Mouse (Mus musculus): ENCODE results near the gene Gng3. TPM values are rescaled to one million over a fixed set of nuclear protein-coding genes. Genes with fewer than 3 reads are reported as not detected.

Gene Gng3
- polyA plus RNA-seq, 1 experiment, result 2.0 TPM

- Histone ChIP-seq H3K4me1 (ENCODE audit: control insufficient read depth, insufficient read depth, low read length) (no peaks in the 10 kb centered on the region), H3K27ac (ENCODE audit: control insufficient read depth, insufficient read depth, low read depth, low read length) (no peak overlapping the region), H3K36me3 (ENCODE audit: control insufficient read depth, insufficient read depth, low read length) (peaks cover 8% of the 10 kb centered on the region), H3K27me3 (ENCODE audit: control insufficient read depth, insufficient read depth, low read length) (no peaks in the 10 kb centered on the region), H3K4me3 (ENCODE audit: control insufficient read depth, low read depth, low read length) (no peak overlapping the region)
- TF ChIP-seq CTCF (IDR thresholded peaks at IDR 0.05; ENCODE audit: control insufficient read depth, insufficient read depth, insufficient replicate concordance, low read depth, low read length) (no peak), POLR2A (IDR thresholded peaks at IDR 0.05; ENCODE audit: control insufficient read depth, low read depth, low read length) (no peak)
Measured at GRCm38 (mm10) chr19:8831262-8831661, 7.7 kb downstream of the Gng3 start.

DNA sequence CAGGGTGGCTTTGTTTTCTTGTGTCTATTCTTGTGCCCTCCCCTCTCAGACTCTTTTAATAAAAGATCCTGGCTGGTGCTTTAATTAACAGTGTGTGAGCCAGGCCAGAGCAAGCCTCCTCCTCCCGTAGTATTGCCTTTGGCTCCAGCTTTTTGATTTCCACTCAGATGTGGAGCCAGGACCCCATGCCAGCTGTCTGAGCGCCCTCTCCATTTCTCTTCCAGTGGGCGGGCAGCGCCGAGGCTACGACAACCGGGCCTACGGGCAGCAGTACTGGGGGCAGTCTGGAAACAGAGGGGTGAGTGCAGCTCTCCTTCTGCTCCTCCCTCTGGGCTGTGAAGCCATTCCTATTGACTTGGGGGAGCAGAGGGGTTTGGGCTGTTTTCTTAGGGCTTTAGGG, 8.3 kb downstream of the Gng3 start:
- no peak for TF ChIP-seq POLR2A (IDR thresholded peaks at IDR 0.05; ENCODE audit: control insufficient read depth, low read depth, low read length)
- TF ChIP-seq CTCF (IDR thresholded peaks at IDR 0.05; ENCODE audit: control insufficient read depth, insufficient read depth, insufficient replicate concordance, low read depth, low read length), result no peak
- Histone ChIP-seq H3K36me3 (ENCODE audit: control insufficient read depth, insufficient read depth, low read length) (peaks cover 8% of the 10 kb centered on the region), H3K4me1 (ENCODE audit: control insufficient read depth, insufficient read depth, low read length) (no peaks in the 10 kb centered on the region), H3K4me3 (ENCODE audit: control insufficient read depth, low read depth, low read length) (no peak overlapping the region), H3K27me3 (ENCODE audit: control insufficient read depth, insufficient read depth, low read length) (no peaks in the 10 kb centered on the region), H3K27ac (ENCODE audit: control insufficient read depth, insufficient read depth, low read depth, low read length) (no peak overlapping the region)

DNA sequence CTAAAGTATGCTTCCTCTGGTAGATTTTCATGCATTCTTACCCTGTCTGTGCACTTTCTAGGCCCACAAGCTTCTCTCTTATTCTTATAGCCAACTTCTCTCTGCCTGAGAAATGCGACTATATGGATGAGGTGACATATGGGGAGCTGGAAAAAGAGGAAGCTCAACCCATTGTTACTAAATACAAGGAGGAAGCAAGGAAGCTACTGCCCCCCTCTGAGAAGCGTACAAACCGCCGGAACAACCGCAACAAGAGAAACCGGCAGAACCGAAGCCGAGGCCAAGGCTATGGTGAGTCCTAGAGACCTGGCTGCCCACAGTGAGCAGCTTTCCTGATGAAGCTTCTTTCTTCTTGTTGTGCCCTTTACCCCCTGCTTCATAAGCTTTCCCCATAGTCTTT, 9.3 kb downstream of the Gng3 start, which contains the start of gene AC129217.1:
Gene AC129217.1, plus strand, starts transcription at position 114 of the 400 bp plus-strand sequence.
- Histone ChIP-seq H3K4me3 (ENCODE audit: control insufficient read depth, low read depth, low read length) (no peak within 1 kb of the TSS), H3K36me3 (ENCODE audit: control insufficient read depth, insufficient read depth, low read length) (peaks cover 11% of the 10 kb centered on the region), H3K4me1 (ENCODE audit: control insufficient read depth, insufficient read depth, low read length) (no peaks in the 10 kb centered on the region), H3K27ac (ENCODE audit: control insufficient read depth, insufficient read depth, low read depth, low read length) (no peak within 1 kb of the TSS; the same call in 1 of the 2 replicates), H3K27me3 (ENCODE audit: control insufficient read depth, insufficient read depth, low read length) (no peaks in the 10 kb centered on the region)
- TF ChIP-seq POLR2A (IDR thresholded peaks at IDR 0.05; ENCODE audit: control insufficient read depth, low read depth, low read length), result no peak
- TF ChIP-seq CTCF (IDR thresholded peaks at IDR 0.05; ENCODE audit: control insufficient read depth, insufficient read depth, insufficient replicate concordance, low read depth, low read length), result no peak

GRCm38 (mm10) chr19:8822696-8823095, 16.3 kb downstream of the Gng3 start:
- TF ChIP-seq POLR2A (IDR thresholded peaks at IDR 0.05; ENCODE audit: control insufficient read depth, low read depth, low read length) (no peak), CTCF (IDR thresholded peaks at IDR 0.05; ENCODE audit: control insufficient read depth, insufficient read depth, insufficient replicate concordance, low read depth, low read length) (no peak)
- H3K4me1 ChIP-seq (ENCODE audit: control insufficient read depth, insufficient read depth, low read length), result peaks cover 7% of the 10 kb centered on the region
- H3K4me3 ChIP-seq (ENCODE audit: control insufficient read depth, low read depth, low read length), result peak overlapping the region; percentile 20; the same call in 1 of the 2 replicates
- no peak overlapping the region for H3K27ac ChIP-seq (ENCODE audit: control insufficient read depth, insufficient read depth, low read depth, low read length)
- H3K36me3 ChIP-seq (ENCODE audit: control insufficient read depth, insufficient read depth, low read length), result peaks cover 8% of the 10 kb centered on the region
- H3K27me3 ChIP-seq (ENCODE audit: control insufficient read depth, insufficient read depth, low read length), result no peaks in the 10 kb centered on the region

GRCm38 (mm10) chr19:8821146-8821545, 17.8 kb downstream of the Gng3 start:
- TF ChIP-seq POLR2A (IDR thresholded peaks at IDR 0.05; ENCODE audit: control insufficient read depth, low read depth, low read length) (no peak), CTCF (IDR thresholded peaks at IDR 0.05; ENCODE audit: control insufficient read depth, insufficient read depth, insufficient replicate concordance, low read depth, low read length) (no peak)
- Histone ChIP-seq H3K36me3 (ENCODE audit: control insufficient read depth, insufficient read depth, low read length) (peaks cover 9% of the 10 kb centered on the region), H3K27me3 (ENCODE audit: control insufficient read depth, insufficient read depth, low read length) (no peaks in the 10 kb centered on the region), H3K4me3 (ENCODE audit: control insufficient read depth, low read depth, low read length) (peak overlapping the region; percentile 90), H3K4me1 (ENCODE audit: control insufficient read depth, insufficient read depth, low read length) (peaks cover 7% of the 10 kb centered on the region), H3K27ac (ENCODE audit: control insufficient read depth, insufficient read depth, low read depth, low read length) (peak overlapping the region; percentile 96)

GRCm38 (mm10) chr19:8820424-8820956, 18.5 kb downstream of the Gng3 start:
- no peaks in the 10 kb centered on the region for H3K27me3 ChIP-seq (ENCODE audit: control insufficient read depth, insufficient read depth, low read length)
- H3K4me1 ChIP-seq (ENCODE audit: control insufficient read depth, insufficient read depth, low read length), result peaks cover 7% of the 10 kb centered on the region
- H3K27ac ChIP-seq (ENCODE audit: control insufficient read depth, insufficient read depth, low read depth, low read length), result peak overlapping the region; percentile 96
- peak overlapping the region; percentile 90 for H3K4me3 ChIP-seq (ENCODE audit: control insufficient read depth, low read depth, low read length)
- peaks cover 9% of the 10 kb centered on the region for H3K36me3 ChIP-seq (ENCODE audit: control insufficient read depth, insufficient read depth, low read length)
- no peak for TF ChIP-seq CTCF (IDR thresholded peaks at IDR 0.05; ENCODE audit: control insufficient read depth, insufficient read depth, insufficient replicate concordance, low read depth, low read length)
- TF ChIP-seq POLR2A (IDR thresholded peaks at IDR 0.05; ENCODE audit: control insufficient read depth, low read depth, low read length), result no peak

DNA sequence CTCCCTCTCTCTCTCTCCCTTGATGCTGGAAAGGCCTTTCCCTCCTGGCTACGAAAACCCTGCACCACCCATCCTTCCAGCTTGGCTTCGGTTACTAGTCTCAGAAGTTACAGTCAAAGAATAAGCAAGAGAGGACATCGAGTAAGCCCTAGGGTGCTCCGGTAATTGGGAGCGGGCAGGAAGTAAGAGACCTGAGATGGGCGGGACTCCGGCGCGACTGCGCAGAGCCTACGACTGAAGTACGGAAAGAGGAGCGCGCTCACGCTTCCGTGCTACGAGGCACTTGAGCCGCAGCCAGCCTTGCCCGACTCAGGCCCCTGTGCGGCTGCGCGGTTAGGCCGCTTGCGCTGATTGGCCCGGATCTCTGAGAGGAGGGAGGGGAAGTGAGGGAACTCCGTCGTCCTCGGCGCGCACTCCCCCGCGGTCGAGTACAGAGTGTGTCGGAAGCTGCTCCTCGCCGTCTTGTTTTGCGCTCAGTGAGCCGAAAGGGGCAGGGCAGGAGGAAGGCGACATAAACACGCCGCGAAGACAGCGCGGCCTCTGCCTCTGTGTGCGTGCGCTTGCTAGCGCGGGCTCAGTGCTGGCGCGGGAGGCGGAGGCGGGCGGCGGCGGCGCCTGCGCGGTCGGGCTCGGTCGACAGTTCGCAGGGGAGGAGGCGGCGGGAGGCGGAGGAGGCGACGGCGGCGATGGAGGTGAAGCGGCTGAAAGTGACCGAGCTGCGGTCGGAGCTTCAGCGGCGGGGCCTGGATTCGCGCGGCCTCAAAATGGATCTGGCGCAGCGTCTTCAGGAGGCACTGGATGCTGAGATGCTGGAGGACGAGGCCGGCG, 19.2 kb downstream of the Gng3 start, which contains the start of gene Hnrnpul2:
Gene Hnrnpul2, plus strand, starts transcription at position 415 of the 828 bp plus-strand sequence.
- no peaks in the 10 kb centered on the region for H3K27me3 ChIP-seq (ENCODE audit: control insufficient read depth, insufficient read depth, low read length)
- no peak for TF ChIP-seq CTCF (IDR thresholded peaks at IDR 0.05; ENCODE audit: control insufficient read depth, insufficient read depth, insufficient replicate concordance, low read depth, low read length)
- TF ChIP-seq POLR2A (IDR thresholded peaks at IDR 0.05; ENCODE audit: control insufficient read depth, low read depth, low read length), result peak; percentile 98
- H3K36me3 ChIP-seq (ENCODE audit: control insufficient read depth, insufficient read depth, low read length), result peaks cover 7% of the 10 kb centered on the region
- H3K4me1 ChIP-seq (ENCODE audit: control insufficient read depth, insufficient read depth, low read length), result peaks cover 7% of the 10 kb centered on the region
- peak within 1 kb of the TSS; percentile 90 for H3K4me3 ChIP-seq (ENCODE audit: control insufficient read depth, low read depth, low read length)
- H3K27ac ChIP-seq (ENCODE audit: control insufficient read depth, insufficient read depth, low read depth, low read length), result peak within 1 kb of the TSS; percentile 96
